Mouse (Mus musculus): ENCODE data around the gene Grik3. TPM values are rescaled to one million over a fixed set of nuclear protein-coding genes. Genes with fewer than 3 reads are reported as not detected.

The Grik3 gene
- polyA plus RNA-seq, 1 experiment from 2014 or later, result 0.11 TPM

GRCm38 (mm10) chr4:125696182-125696939, 205.9 kb downstream of the Grik3 start:
- Histone ChIP-seq H3K36me3 (ENCODE audit: insufficient read depth, low read length) (no peaks in the 10 kb centered on the region), H3K4me1 (ENCODE audit: insufficient read depth, low read length) (0 out of 2 replicates have a peak, but pooled peaks cover 6% of the 10 kb centered on the region), H3K4me2 (replicated peaks; ENCODE audit: low read depth, low read length) (no peak overlapping the region), H3K27me3 (ENCODE audit: insufficient read depth, low read length) (peaks cover 16% of the 10 kb centered on the region), H3K9ac (replicated peaks; ENCODE audit: low read length) (no peak overlapping the region), H3K4me3 (ENCODE audit: low read length) (no peak overlapping the region), H3K27ac (ENCODE audit: low read length) (no peak overlapping the region), H3K9me3 (ENCODE audit: low read length) (no peaks in the 10 kb centered on the region)
- WGBS, result 22% methylated on average over 18 of the region's 18 CpGs
- peak; percentile 71 for ATAC-seq (ENCODE audit: low FRiP score, low TSS enrichment)

GRCm38 (mm10) chr4:125697626-125698025, 207.1 kb downstream of the Grik3 start:
- H3K9ac ChIP-seq (replicated peaks; ENCODE audit: low read length), result no peak overlapping the region
- 0 out of 2 replicates have a peak, but pooled peaks cover 6% of the 10 kb centered on the region for H3K4me1 ChIP-seq (ENCODE audit: insufficient read depth, low read length)
- H3K4me2 ChIP-seq (replicated peaks; ENCODE audit: low read depth, low read length), result no peak overlapping the region
- H3K27me3 ChIP-seq (ENCODE audit: insufficient read depth, low read length), result peaks cover 16% of the 10 kb centered on the region
- H3K9me3 ChIP-seq (ENCODE audit: low read length), result no peaks in the 10 kb centered on the region
- WGBS, result 23% methylated on average over 9 of the region's 9 CpGs
- no peaks in the 10 kb centered on the region for H3K36me3 ChIP-seq (ENCODE audit: insufficient read depth, low read length)
- H3K27ac ChIP-seq (ENCODE audit: low read length), result no peak overlapping the region
- H3K4me3 ChIP-seq (ENCODE audit: low read length), result no peak overlapping the region
- no peak for ATAC-seq (ENCODE audit: low FRiP score, low TSS enrichment)

GRCm38 (mm10) chr4:125699056-125699455, 208.6 kb downstream of the Grik3 start:
- Histone ChIP-seq H3K36me3 (ENCODE audit: insufficient read depth, low read length) (no peaks in the 10 kb centered on the region), H3K27ac (ENCODE audit: low read length) (no peak overlapping the region), H3K9ac (replicated peaks; ENCODE audit: low read length) (no peak overlapping the region), H3K27me3 (ENCODE audit: insufficient read depth, low read length) (peaks cover 16% of the 10 kb centered on the region), H3K4me1 (ENCODE audit: insufficient read depth, low read length) (peaks cover 9% of the 10 kb centered on the region; the same call in 1 of the 2 replicates), H3K4me3 (ENCODE audit: low read length) (no peak overlapping the region), H3K9me3 (ENCODE audit: low read length) (no peaks in the 10 kb centered on the region), H3K4me2 (replicated peaks; ENCODE audit: low read depth, low read length) (no peak overlapping the region)
- WGBS, result 86% methylated on average over 7 of the region's 7 CpGs
- no peak for ATAC-seq (ENCODE audit: low FRiP score, low TSS enrichment)

- H3K4me1 ChIP-seq (ENCODE audit: insufficient read depth, low read length), result peaks cover 9% of the 10 kb centered on the region; the same call in 1 of the 2 replicates
- H3K9ac ChIP-seq (replicated peaks; ENCODE audit: low read length), result no peak overlapping the region
- ATAC-seq (ENCODE audit: low FRiP score, low TSS enrichment), result no peak
- no peak overlapping the region for H3K4me2 ChIP-seq (replicated peaks; ENCODE audit: low read depth, low read length)
- no peaks in the 10 kb centered on the region for H3K9me3 ChIP-seq (ENCODE audit: low read length)
- no peaks in the 10 kb centered on the region for H3K36me3 ChIP-seq (ENCODE audit: insufficient read depth, low read length)
- H3K27me3 ChIP-seq (ENCODE audit: insufficient read depth, low read length), result peaks cover 9% of the 10 kb centered on the region
- no peak overlapping the region for H3K4me3 ChIP-seq (ENCODE audit: low read length)
- WGBS, result 70% methylated on average over 8 of the region's 8 CpGs
- H3K27ac ChIP-seq (ENCODE audit: low read length), result no peak overlapping the region
Observed at GRCm38 (mm10) chr4:125700331-125700730, 209.8 kb downstream of the Grik3 start.

- WGBS, result 77% methylated on average over 12 of the region's 12 CpGs
Observed at GRCm38 (mm10) chr4:125702607-125703309, 212.3 kb downstream of the Grik3 start.

GRCm38 (mm10) chr4:125703310-125703690, 212.8 kb downstream of the Grik3 start:
- ATAC-seq (ENCODE audit: low FRiP score, low TSS enrichment), result 0 out of 2 replicates have a peak, but pooled peaks have one; percentile 20
- Histone ChIP-seq H3K4me2 (replicated peaks; ENCODE audit: low read depth, low read length) (no peak overlapping the region), H3K9me3 (ENCODE audit: low read length) (no peaks in the 10 kb centered on the region), H3K4me1 (ENCODE audit: insufficient read depth, low read length) (peaks cover 3% of the 10 kb centered on the region; the same call in 1 of the 2 replicates), H3K36me3 (ENCODE audit: insufficient read depth, low read length) (no peaks in the 10 kb centered on the region), H3K27ac (ENCODE audit: low read length) (no peak overlapping the region), H3K9ac (replicated peaks; ENCODE audit: low read length) (no peak overlapping the region), H3K27me3 (ENCODE audit: insufficient read depth, low read length) (no peaks in the 10 kb centered on the region), H3K4me3 (ENCODE audit: low read length) (no peak overlapping the region)
- WGBS, result 43% methylated on average over 4 of the region's 4 CpGs

More at GRCm38 (mm10) chr4:125702607-125703309, 212.3 kb downstream of the Grik3 start:
- Histone ChIP-seq H3K4me3 (ENCODE audit: low read length) (no peak overlapping the region), H3K36me3 (ENCODE audit: insufficient read depth, low read length) (no peaks in the 10 kb centered on the region), H3K27ac (ENCODE audit: low read length) (no peak overlapping the region), H3K9ac (replicated peaks; ENCODE audit: low read length) (no peak overlapping the region), H3K27me3 (ENCODE audit: insufficient read depth, low read length) (no peaks in the 10 kb centered on the region), H3K4me1 (ENCODE audit: insufficient read depth, low read length) (peaks cover 3% of the 10 kb centered on the region; the same call in 1 of the 2 replicates), H3K4me2 (replicated peaks; ENCODE audit: low read depth, low read length) (no peak overlapping the region), H3K9me3 (ENCODE audit: low read length) (no peaks in the 10 kb centered on the region)
- ATAC-seq (ENCODE audit: low FRiP score, low TSS enrichment), result 0 out of 2 replicates have a peak, but pooled peaks have one; percentile 39

- Histone ChIP-seq H3K4me1 (ENCODE audit: insufficient read depth, low read length) (peaks cover 3% of the 10 kb centered on the region; the same call in 1 of the 2 replicates), H3K9ac (replicated peaks; ENCODE audit: low read length) (no peak overlapping the region), H3K4me3 (ENCODE audit: low read length) (no peak overlapping the region), H3K9me3 (ENCODE audit: low read length) (no peaks in the 10 kb centered on the region), H3K36me3 (ENCODE audit: insufficient read depth, low read length) (no peaks in the 10 kb centered on the region), H3K27ac (ENCODE audit: low read length) (no peak overlapping the region), H3K27me3 (ENCODE audit: insufficient read depth, low read length) (no peaks in the 10 kb centered on the region), H3K4me2 (replicated peaks; ENCODE audit: low read depth, low read length) (no peak overlapping the region)
- no peak for ATAC-seq (ENCODE audit: low FRiP score, low TSS enrichment)
- whole genome bisulfite sequencing, result 52% methylated on average over 8 of the region's 8 CpGs
Observed at GRCm38 (mm10) chr4:125705746-125706145, 215.2 kb downstream of the Grik3 start.

- no peaks in the 10 kb centered on the region for H3K27me3 ChIP-seq (ENCODE audit: insufficient read depth, low read length)
- no peak overlapping the region for H3K27ac ChIP-seq (ENCODE audit: low read length)
- H3K4me2 ChIP-seq (replicated peaks; ENCODE audit: low read depth, low read length), result no peak overlapping the region
- WGBS, result 75% methylated on average over 10 of the region's 10 CpGs
- no peaks in the 10 kb centered on the region for H3K9me3 ChIP-seq (ENCODE audit: low read length)
- no peaks in the 10 kb centered on the region for H3K36me3 ChIP-seq (ENCODE audit: insufficient read depth, low read length)
- ATAC-seq (ENCODE audit: low FRiP score, low TSS enrichment), result no peak
- no peak overlapping the region for H3K9ac ChIP-seq (replicated peaks; ENCODE audit: low read length)
- H3K4me1 ChIP-seq (ENCODE audit: insufficient read depth, low read length), result no peaks in the 10 kb centered on the region
- no peak overlapping the region for H3K4me3 ChIP-seq (ENCODE audit: low read length)
Observed at GRCm38 (mm10) chr4:125709716-125710115, 219.2 kb downstream of the Grik3 start.

- no peak overlapping the region for H3K9ac ChIP-seq (replicated peaks; ENCODE audit: low read length)
- no peaks in the 10 kb centered on the region for H3K36me3 ChIP-seq (ENCODE audit: insufficient read depth, low read length)
- no peaks in the 10 kb centered on the region for H3K4me1 ChIP-seq (ENCODE audit: insufficient read depth, low read length)
- no peaks in the 10 kb centered on the region for H3K9me3 ChIP-seq (ENCODE audit: low read length)
- H3K4me3 ChIP-seq (ENCODE audit: low read length), result no peak overlapping the region
- no peak for ATAC-seq (ENCODE audit: low FRiP score, low TSS enrichment)
- no peak overlapping the region for H3K4me2 ChIP-seq (replicated peaks; ENCODE audit: low read depth, low read length)
- no peaks in the 10 kb centered on the region; the same call in 1 of the 2 replicates for H3K27me3 ChIP-seq (ENCODE audit: insufficient read depth, low read length)
- no peak overlapping the region for H3K27ac ChIP-seq (ENCODE audit: low read length)
- WGBS, result 28% methylated on average over 6 of the region's 6 CpGs
Observed at GRCm38 (mm10) chr4:125717881-125718280, 227.4 kb downstream of the Grik3 start.

All from kidney, embryonic 16.5 days (tissue).